Mouse (Mus musculus): ENCODE results near the gene Yeats4. TPM values are rescaled to one million over a fixed set of nuclear protein-coding genes. Genes with fewer than 3 reads are reported as not detected.

The Yeats4 gene
- polyA plus RNA-seq, 1 experiment, result 19.8 TPM

- WGBS, result 67% methylated on average over 12 of the region's 12 CpGs
- H3K4me1 ChIP-seq (ENCODE audit: control insufficient read depth, insufficient read depth, low read length), result 0 out of 2 replicates have a peak, but pooled peaks cover 2% of the 10 kb centered on the region
- H3K4me3 ChIP-seq (replicated peaks; ENCODE audit: extremely low read depth, low read depth, low read length), result no peak overlapping the region
- DNase-seq, result no peak
- TF ChIP-seq POLR2A (IDR thresholded peaks at IDR 0.05; ENCODE audit: borderline replicate concordance, extremely low read depth, low read depth, low read length), result no peak
- TF ChIP-seq CTCF (IDR thresholded peaks at IDR 0.05; ENCODE audit: insufficient read depth, low read length), result no peak
Observed at GRCm38 (mm10) chr10:117174645-117175044, 49.7 kb downstream of the Yeats4 start.

- no peak overlapping the region for H3K4me3 ChIP-seq (replicated peaks; ENCODE audit: extremely low read depth, low read depth, low read length)
- WGBS, result 43% methylated on average over 13 of the region's 13 CpGs
- TF ChIP-seq POLR2A (IDR thresholded peaks at IDR 0.05; ENCODE audit: borderline replicate concordance, extremely low read depth, low read depth, low read length), result no peak
- TF ChIP-seq CTCF (IDR thresholded peaks at IDR 0.05; ENCODE audit: insufficient read depth, low read length), result no peak
- DNase-seq, result no peak
- 0 out of 2 replicates have a peak, but pooled peaks cover 2% of the 10 kb centered on the region for H3K4me1 ChIP-seq (ENCODE audit: control insufficient read depth, insufficient read depth, low read length)
Observed at GRCm38 (mm10) chr10:117173566-117174438, 50.5 kb downstream of the Yeats4 start.

DNA sequence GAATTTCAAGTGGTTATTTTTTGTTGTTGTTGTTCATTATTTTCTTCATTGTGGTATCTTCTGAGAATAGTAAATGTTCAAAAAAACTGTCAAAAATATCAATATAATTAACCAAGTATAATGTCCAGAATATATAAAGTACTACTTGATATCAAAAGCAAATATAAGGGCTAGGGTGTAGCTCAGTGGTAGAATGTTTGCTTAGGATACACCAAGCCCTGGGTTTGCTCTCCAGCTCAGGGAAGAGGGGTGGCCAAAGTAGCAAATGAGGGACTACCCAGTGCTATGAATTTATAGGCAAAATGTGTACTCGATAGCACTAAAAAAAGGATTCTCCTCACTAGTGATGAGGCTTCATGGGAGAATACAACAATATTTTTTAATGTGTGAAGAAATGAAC, 51.2 kb downstream of the Yeats4 start:
- 85% methylated on average over 1 of the region's 1 CpGs for WGBS
- TF ChIP-seq CTCF (IDR thresholded peaks at IDR 0.05; ENCODE audit: insufficient read depth, low read length) (no peak), POLR2A (IDR thresholded peaks at IDR 0.05; ENCODE audit: borderline replicate concordance, extremely low read depth, low read depth, low read length) (no peak)
- DNase-seq, result no peak
- Histone ChIP-seq H3K4me3 (replicated peaks; ENCODE audit: extremely low read depth, low read depth, low read length) (no peak overlapping the region), H3K4me1 (ENCODE audit: control insufficient read depth, insufficient read depth, low read length) (0 out of 2 replicates have a peak, but pooled peaks cover 2% of the 10 kb centered on the region)

- WGBS, result 28% methylated on average over 3 of the region's 3 CpGs
- H3K4me3 ChIP-seq (replicated peaks; ENCODE audit: extremely low read depth, low read depth, low read length), result no peak overlapping the region
- DNase-seq, result no peak
- TF ChIP-seq CTCF (IDR thresholded peaks at IDR 0.05; ENCODE audit: insufficient read depth, low read length) (no peak), POLR2A (IDR thresholded peaks at IDR 0.05; ENCODE audit: borderline replicate concordance, extremely low read depth, low read depth, low read length) (no peak)
- 0 out of 2 replicates have a peak, but pooled peaks cover 2% of the 10 kb centered on the region for H3K4me1 ChIP-seq (ENCODE audit: control insufficient read depth, insufficient read depth, low read length)
Observed at GRCm38 (mm10) chr10:117172069-117172468, 52.2 kb downstream of the Yeats4 start.

DNA sequence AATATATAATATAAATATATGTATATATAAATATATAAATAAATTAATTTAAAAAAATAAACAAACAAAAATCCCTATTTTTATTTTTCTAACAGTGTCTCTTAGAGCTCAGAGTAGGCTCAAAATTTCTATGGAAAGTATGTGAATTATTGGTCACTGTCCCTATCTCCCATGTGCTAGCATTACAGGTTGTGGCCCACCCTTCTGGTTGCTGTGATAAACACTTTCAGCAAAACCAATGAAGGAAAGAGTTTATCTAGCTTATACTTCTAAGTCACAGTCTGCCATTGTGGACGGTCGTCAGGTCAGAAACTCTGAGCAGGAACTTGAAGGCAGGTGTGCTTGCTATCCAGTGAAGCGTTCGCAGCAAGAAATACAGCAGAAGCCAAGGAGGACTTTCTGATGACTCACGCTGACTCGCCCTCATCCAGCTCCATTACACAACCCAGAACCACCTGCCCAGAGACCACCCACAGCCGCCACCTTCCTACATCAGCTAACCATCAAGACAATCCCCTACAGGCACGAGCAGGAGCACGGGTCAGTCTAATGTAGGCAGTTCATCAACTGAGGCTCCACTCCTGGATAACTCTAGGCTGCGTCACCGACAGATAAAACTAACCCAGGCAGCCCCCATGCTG, 57.4 kb downstream of the Yeats4 start:
- TF ChIP-seq POLR2A (IDR thresholded peaks at IDR 0.05; ENCODE audit: borderline replicate concordance, extremely low read depth, low read depth, low read length), result no peak
- TF ChIP-seq CTCF (IDR thresholded peaks at IDR 0.05; ENCODE audit: insufficient read depth, low read length), result no peak
- Histone ChIP-seq H3K4me1 (ENCODE audit: control insufficient read depth, insufficient read depth, low read length) (0 out of 2 replicates have a peak, but pooled peaks cover 2% of the 10 kb centered on the region), H3K4me3 (replicated peaks; ENCODE audit: extremely low read depth, low read depth, low read length) (no peak overlapping the region)
- no peak for DNase-seq
- WGBS, result 91% methylated on average over 11 of the region's 11 CpGs

Other genes with a start within 250 kb of the Yeats4 start
- gene Best3, start 238.2 kb downstream of the Yeats4 start, polyA plus RNA-seq (2012; rRNA removed), result 2.2 and 3.4 TPM in 2 replicates
- 1.1 and 2.4 TPM in 2 replicates for gene Lrrc10, start 179.2 kb downstream of the Yeats4 start, polyA plus RNA-seq (2012; rRNA removed)
- gene Cct2, start 160.7 kb downstream of the Yeats4 start, polyA plus RNA-seq (2012; rRNA removed), result 36.0 and 56.1 TPM in 2 replicates
- 9.8 and 14.9 TPM in 2 replicates for gene Frs2, start 76.0 kb downstream of the Yeats4 start, polyA plus RNA-seq (2012; rRNA removed)
- 0.14 and 0.27 TPM in 2 replicates for gene 9530003J23Rik, start 14.2 kb upstream of the Yeats4 start, polyA plus RNA-seq (2012; rRNA removed)
- gene Lyz2, start 57.8 kb upstream of the Yeats4 start, polyA plus RNA-seq (2012; rRNA removed), result 3,937 and 4,776 TPM in 2 replicates
- 304 and 343 TPM in 2 replicates for gene Lyz1, start 68.4 kb upstream of the Yeats4 start, polyA plus RNA-seq (2012; rRNA removed)
- gene Cpsf6, start 155.5 kb upstream of the Yeats4 start, polyA plus RNA-seq (2012; rRNA removed), result 51.7 and 57.9 TPM in 2 replicates